12 mouse cellular contexts compared by ENCODE assay signal in genomic region chr6:125583666-125584065, GRCm38 (mm10).
"Had no signal": no experiment of that assay in that cellular context is flagged by ENCODE, and none has a peak within 500 bp of the region (broad histone marks: within the 10 kb centered on the region; RNA-seq: fewer than 3 reads in every experiment).

No protein-coding gene starts in this region.

- H3K27me3 ChIP-seq: limb, embryonic 15.5 days; neural tube, embryonic 12.5 days had no signal

- H3K27ac ChIP-seq: limb, embryonic 15.5 days; neural tube, embryonic 12.5 days had no signal

- DNase-seq: kidney, adult 8-10 months; layer of hippocampus, adult 9-11 months; layer of hippocampus, postnatal 36 days; lung, adult 2 months; lung, postnatal 4 days; midbrain, embryonic 14.5 days; thymus, adult 2 months; thymus, postnatal 25 days had no signal

- H3K9me3 ChIP-seq: limb, embryonic 15.5 days; midbrain, embryonic 10.5 days; neural tube, embryonic 12.5 days had no signal

- H3K4me3 ChIP-seq: limb, embryonic 15.5 days; midbrain, embryonic 10.5 days; neural tube, embryonic 12.5 days had no signal

- H3K9ac ChIP-seq: limb, embryonic 15.5 days; neural tube, embryonic 12.5 days had no signal

- H3K36me3 ChIP-seq: limb, embryonic 15.5 days; midbrain, embryonic 10.5 days; neural tube, embryonic 12.5 days had no signal

- H3K4me2 ChIP-seq: limb, embryonic 15.5 days; neural tube, embryonic 12.5 days had no signal

- ATAC-seq: lung, postnatal 0 days had no signal
